Mouse (Mus musculus) cortical plate, adult 2 months (tissue): ENCODE data around the gene Dhx37.

ENCODE experiments used
- CTCF ChIP-seq: fragments of 200-500 bp; IDR thresholded peaks from 2 replicates; pipeline ENCODE4 v1.5.1; 2011; ENCODE audit warnings: mild to moderate bottlenecking, control low read depth, low read length; ENCODE audit not compliant: insufficient read depth; ENCODE audit errors: extremely low read depth
- POLR2A ChIP-seq: fragments of 200-500 bp; IDR thresholded peaks from 2 replicates; pipeline ENCODE4 v1.6.1; 2011; ENCODE audit warnings: mild to moderate bottlenecking, low read length, control low read depth; ENCODE audit not compliant: insufficient read depth; ENCODE audit errors: extremely low read depth

- no peak for TF ChIP-seq POLR2A
- TF ChIP-seq CTCF: no peak
These were observed 29.4 kb downstream of the Dhx37 start for GRCm38 (mm10) chr5:125404536-125404902.
